Mouse (Mus musculus) CH12.LX (cell line): ENCODE measurements around the gene Rasgrp2.

Source experiments
- CTCF ChIP-seq, 2 experiments: IDR thresholded peaks in 1 of 2; conservative IDR thresholded peaks in 1 of 2; 2 replicates each; pipeline ENCODE4 v1.5.1; 2011 to 2012; ENCODE audit warnings: low read depth in 2 of 2, low read length in 2 of 2, improper control_type of control experiment in 1 of 2, inconsistent platforms in 1 of 2, mild to moderate bottlenecking in 1 of 2, moderate library complexity in 1 of 2
- MAX ChIP-seq: IDR thresholded peaks from 2 replicates; pipeline ENCODE4 v1.6.1; 2011; ENCODE audit warnings: low read length, improper control_type of control experiment
- NELFE ChIP-seq: IDR thresholded peaks from 2 replicates; pipeline ENCODE4 v1.6.1; 2011; ENCODE audit warnings: low read depth, low read length, improper control_type of control experiment
- POLR2A ChIP-seq: IDR thresholded peaks from 2 replicates; pipeline ENCODE4 v1.6.1; 2011; ENCODE audit warnings: low read depth, mild to moderate bottlenecking, improper control_type of control experiment, low read length
- RCOR1 ChIP-seq: conservative IDR thresholded peaks from 2 replicates; pipeline ENCODE4 v1.6.1; 2012; ENCODE audit warnings: low read depth, mild to moderate bottlenecking, inconsistent platforms, low read length, improper control_type of control experiment
- SIN3A ChIP-seq: IDR thresholded peaks from 2 replicates; pipeline ENCODE4 v1.6.1; 2012; ENCODE audit warnings: low read length, improper control_type of control experiment, inconsistent platforms
- TCF12 ChIP-seq: IDR thresholded peaks from 2 replicates; pipeline ENCODE4 v1.6.1; 2014; ENCODE audit warnings: low read depth, mild to moderate bottlenecking, inconsistent platforms, low read length, improper control_type of control experiment
- USF1 ChIP-seq: IDR thresholded peaks from 2 replicates; pipeline ENCODE4 v1.6.1; 2014; ENCODE audit warnings: low read depth, mild to moderate bottlenecking, inconsistent platforms, low read length, improper control_type of control experiment

- TF ChIP-seq MAX (no peak), POLR2A (no peak), USF1 (no peak), CTCF (conservative IDR thresholded peaks at IDR 0.05 in 1 of 2, IDR thresholded peaks at IDR 0.05 in 1 of 2; ENCODE audit: low read depth in 2 of 2, low read length in 2 of 2) (no peak), RCOR1 (no peak), NELFE (no peak), SIN3A (no peak), TCF12 (no peak)
These were observed 13.3 kb upstream of the Rasgrp2 start for GRCm38 (mm10) chr19:6385821-6386220.
